Mouse (Mus musculus) neural tube, embryonic 11.5 days (tissue): Measurements from ENCODE around the gene Ccdc85c. TPM values are rescaled to one million over a fixed set of nuclear protein-coding genes. Genes with fewer than 3 reads are reported as not detected.

Experiments
- ATAC-seq: fragments of 200-750 bp; cut with Nextera tagmentation; 2 replicates; pipeline ENCODE4 v1.8.0; 2017; ENCODE audit warnings: moderate number of reproducible peaks, mild to moderate bottlenecking, moderate TSS enrichment, moderate library complexity; ENCODE audit not compliant: insufficient read depth, low FRiP score, low TSS enrichment
- DNase-seq: peaks from one replicate; pipeline ENCODE4 v3.0.0-alpha.2; 2015; ENCODE audit warnings: low spot score
- H3K27ac ChIP-seq: fragments of 300-500 bp; sonication (generic); 2 replicates; pipeline ENCODE4 v1.5.1; 2014; ENCODE audit warnings: low read depth, mild to moderate bottlenecking, low read length
- H3K27me3 ChIP-seq: fragments of 300-500 bp; sonication (generic); 2 replicates; pipeline ENCODE4 v1.6.1; 2014; ENCODE audit warnings: mild to moderate bottlenecking, low read length, mixed read lengths; ENCODE audit not compliant: control insufficient read depth, insufficient read depth
- H3K36me3 ChIP-seq: fragments of 300-500 bp; sonication (generic); 2 replicates; pipeline ENCODE4 v1.6.1; 2014; ENCODE audit warnings: mild to moderate bottlenecking, low read length, moderate library complexity, mixed read lengths; ENCODE audit not compliant: control insufficient read depth, insufficient read depth
- H3K4me1 ChIP-seq: fragments of 300-500 bp; sonication (generic); 2 replicates; pipeline ENCODE4 v1.6.1; 2014; ENCODE audit warnings: low read length, mixed read lengths; ENCODE audit not compliant: control insufficient read depth, insufficient read depth
- H3K4me2 ChIP-seq: fragments of 300-500 bp; sonication (generic); 2 replicates; pipeline ENCODE4 v1.6.1; 2014; ENCODE audit warnings: low read depth, mild to moderate bottlenecking, moderate library complexity
- H3K4me3 ChIP-seq: fragments of 300-500 bp; sonication (generic); 2 replicates; pipeline ENCODE4 v1.5.1; 2014; ENCODE audit warnings: low read depth, low read length
- H3K9ac ChIP-seq: fragments of 300-500 bp; sonication (generic); 2 replicates; pipeline ENCODE4 v1.6.1; 2014; ENCODE audit warnings: mild to moderate bottlenecking, low read length
- H3K9me3 ChIP-seq: fragments of 300-500 bp; sonication (generic); 2 replicates; pipeline ENCODE4 v1.6.1; 2016; ENCODE audit warnings: low read length; ENCODE audit not compliant: control insufficient read depth
- WGBS: fragments of 180-500 bp; shearing (Covaris S2); extraction: QIAGEN DNeasy Blood & Tissue Kit; methylation state at CpG from one replicate; pipeline ENCODE4 v1.1.7; 2014; 5-methylcytosine and 5-hydroxymethylcytosine counted together
- polyA plus RNA-seq: library from polyadenylated mRNA; unstranded; fragments of >200 nt; fragmentation: Nextera tagmentation; extraction: Ambion mirVana; gene quantifications from 2 replicates; pipeline ENCODE4 v1.2.1, GENCODE M21; 2014

Gene Ccdc85c
- polyA plus RNA-seq, 1 experiment from 2014 or later = 20.3 TPM

DNA sequence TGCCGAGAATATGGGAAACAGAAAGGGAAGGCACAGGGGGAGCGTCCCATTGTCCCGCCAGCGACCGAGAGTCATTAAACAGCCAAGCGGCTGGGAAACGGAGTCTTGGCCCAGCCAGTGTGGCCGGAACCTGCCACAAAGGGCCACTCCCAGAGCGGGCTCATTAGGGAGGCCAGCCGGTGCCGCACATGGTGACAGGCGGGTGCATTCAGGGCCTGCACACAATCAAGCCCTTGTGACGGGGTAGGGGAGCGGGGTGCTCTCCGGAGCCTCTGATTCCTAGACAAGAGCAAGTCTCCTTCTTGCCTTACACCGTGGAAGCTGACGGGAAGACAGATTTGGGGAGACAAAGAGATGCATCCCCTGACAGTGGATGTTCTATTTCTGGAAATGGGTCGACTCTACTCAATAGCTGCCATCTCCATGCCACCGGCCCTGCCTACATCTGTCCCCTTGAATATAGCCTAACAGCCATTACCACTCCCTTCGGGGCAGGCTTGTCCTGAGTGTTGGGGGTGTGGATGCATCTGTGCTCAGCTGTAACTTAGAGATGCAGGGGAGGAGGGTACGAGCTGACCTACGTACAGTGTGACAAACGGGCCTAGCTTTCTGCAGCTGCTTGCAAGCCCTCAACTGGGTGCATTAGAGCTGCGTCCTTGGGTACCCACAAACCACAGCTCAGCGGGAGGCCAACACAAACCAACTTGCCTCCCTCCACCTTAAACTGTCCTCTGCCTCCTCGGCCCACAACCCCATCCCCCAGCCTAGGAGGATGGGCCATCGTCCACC is 9.2 kb downstream of the Ccdc85c start:
- H3K4me1 ChIP-seq = peaks cover 62% of the 10 kb centered on the region
- H3K27me3 ChIP-seq = no peaks in the 10 kb centered on the region
- H3K9ac ChIP-seq = peak overlapping the region; percentile 69
- WGBS = 9% methylated on average over 27 of the region's 27 CpGs
- peak overlapping the region; percentile 9; the same call in 1 of the 2 replicates for H3K4me3 ChIP-seq
- peak overlapping the region; percentile 38 for H3K4me2 ChIP-seq
- ATAC-seq = peak; percentile 90
- no peaks in the 10 kb centered on the region for H3K9me3 ChIP-seq
- H3K36me3 ChIP-seq = 0 out of 2 replicates have a peak, but pooled peaks cover 2% of the 10 kb centered on the region
- H3K27ac ChIP-seq = peak overlapping the region; percentile 92
- DNase-seq = peak; percentile 80

DNA sequence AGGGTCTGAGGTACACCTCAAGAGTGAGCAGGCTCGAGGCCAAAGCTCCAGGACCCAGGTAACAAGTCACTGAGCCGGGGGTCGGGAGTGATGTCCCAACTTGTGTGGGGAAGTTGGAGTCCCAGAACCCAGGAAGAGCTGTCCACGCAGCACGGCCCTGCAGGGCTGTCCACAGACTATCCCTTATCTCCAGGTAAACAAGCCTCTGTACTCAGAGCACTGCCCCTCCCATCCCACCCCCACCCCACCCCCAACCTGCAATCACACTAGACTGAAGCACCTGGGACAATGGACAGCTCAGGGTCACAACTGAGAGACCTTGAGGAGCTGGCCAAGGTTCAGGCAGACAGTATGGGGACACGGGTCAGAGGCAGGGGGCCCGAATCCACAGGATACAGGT is 10.3 kb downstream of the Ccdc85c start:
- DNase-seq (no peak), ATAC-seq (no peak)
- Histone ChIP-seq H3K9me3 (no peaks in the 10 kb centered on the region), H3K36me3 (0 out of 2 replicates have a peak, but pooled peaks cover under 1% of the 10 kb centered on the region), H3K4me3 (no peak overlapping the region), H3K27ac (peak overlapping the region; percentile 92), H3K4me2 (no peak overlapping the region), H3K27me3 (no peaks in the 10 kb centered on the region), H3K4me1 (peaks cover 60% of the 10 kb centered on the region), H3K9ac (peak overlapping the region; percentile 69; the same call in 1 of the 2 replicates)
- WGBS = 74% methylated on average over 7 of the region's 7 CpGs

DNA sequence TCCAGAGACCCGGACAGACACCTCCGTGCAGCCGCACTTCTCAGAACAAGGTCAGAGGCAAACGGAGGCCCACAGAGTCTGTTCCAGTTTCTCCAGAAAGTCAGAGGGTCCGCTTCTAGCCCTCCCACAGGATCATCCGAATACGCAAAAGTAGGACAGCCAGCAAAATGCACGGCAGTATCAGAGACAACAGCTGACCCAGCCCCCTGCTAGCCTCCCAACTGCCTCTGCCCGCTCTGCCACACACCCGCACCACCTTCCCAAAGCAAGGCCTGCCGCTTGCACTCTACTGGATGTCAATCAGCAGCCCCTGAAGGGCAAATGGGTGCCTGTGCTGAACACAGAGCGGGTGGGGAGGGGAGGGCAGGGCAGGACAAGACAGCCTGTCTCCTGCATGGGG is 14.3 kb downstream of the Ccdc85c start:
- 87% methylated on average over 12 of the region's 12 CpGs for WGBS
- Histone ChIP-seq H3K4me1 (peaks cover 60% of the 10 kb centered on the region), H3K27me3 (no peaks in the 10 kb centered on the region), H3K9ac (no peak overlapping the region), H3K4me3 (no peak overlapping the region), H3K9me3 (no peaks in the 10 kb centered on the region), H3K36me3 (no peaks in the 10 kb centered on the region), H3K4me2 (no peak overlapping the region), H3K27ac (no peak overlapping the region)
- no peak for ATAC-seq
- DNase-seq = no peak

DNA sequence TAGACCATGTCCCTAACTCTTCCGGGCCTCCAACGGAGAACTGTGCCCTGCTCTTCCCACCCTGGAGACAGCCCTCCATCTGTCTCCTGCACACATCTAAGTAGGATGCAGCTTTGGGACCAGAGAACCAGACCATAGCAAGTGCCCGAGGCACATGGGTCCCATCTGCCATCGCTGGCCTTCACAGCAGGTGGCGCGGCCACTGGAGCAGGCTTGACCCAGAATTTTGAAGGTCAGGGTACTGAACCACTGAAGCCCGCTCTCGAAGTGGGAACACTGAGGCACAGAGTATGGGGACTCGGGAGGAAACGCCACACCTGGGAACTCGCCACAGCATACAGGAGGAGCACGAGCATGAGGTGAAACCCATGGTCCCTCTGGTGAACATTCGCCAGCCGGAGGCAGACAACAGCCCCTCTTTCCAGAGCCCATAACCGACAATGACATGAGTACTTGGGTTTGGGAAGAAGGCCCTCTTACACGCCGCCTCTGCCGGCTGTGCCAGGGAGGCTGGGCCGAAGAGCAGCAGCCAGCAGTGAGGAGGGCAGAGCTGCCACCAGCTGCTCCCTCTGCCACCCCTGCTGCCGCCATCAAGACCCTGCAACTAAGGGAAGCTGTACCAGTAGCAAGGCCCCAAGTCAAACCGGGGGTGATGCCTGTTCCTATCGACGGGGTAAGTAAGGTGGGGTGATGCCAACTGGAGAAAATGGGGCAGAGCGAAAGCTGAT is 15.7 kb downstream of the Ccdc85c start:
- Histone ChIP-seq H3K9me3 (no peaks in the 10 kb centered on the region), H3K27ac (0 out of 2 replicates have a peak overlapping the region, but pooled peaks have one; percentile 27), H3K4me1 (peaks cover 53% of the 10 kb centered on the region), H3K4me2 (no peak overlapping the region), H3K27me3 (no peaks in the 10 kb centered on the region), H3K9ac (no peak overlapping the region), H3K36me3 (no peaks in the 10 kb centered on the region), H3K4me3 (no peak overlapping the region)
- WGBS = 82% methylated on average over 24 of the region's 24 CpGs
- DNase-seq (no peak), ATAC-seq (no peak)

DNA sequence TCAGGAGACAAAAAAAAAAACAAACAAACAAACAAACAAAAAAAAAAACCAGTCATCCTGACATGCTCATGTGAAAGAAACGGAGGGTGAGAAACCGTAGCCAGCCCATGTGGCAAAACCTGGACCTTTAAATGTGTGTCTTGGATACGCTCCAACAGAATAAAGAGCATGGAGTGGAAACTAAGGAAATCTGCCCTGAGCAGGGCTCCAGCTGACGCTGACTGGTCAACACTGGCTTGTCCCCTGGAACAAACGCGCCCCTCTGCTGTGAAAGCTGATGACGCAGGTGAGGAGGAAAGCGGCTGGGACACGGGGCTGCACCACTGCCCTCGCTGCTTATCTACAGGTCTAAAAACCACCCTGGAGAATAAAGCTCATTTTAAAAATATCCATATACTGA is 18.5 kb downstream of the Ccdc85c start:
- H3K9me3 ChIP-seq = no peaks in the 10 kb centered on the region
- no peak overlapping the region for H3K27ac ChIP-seq
- no peak overlapping the region for H3K9ac ChIP-seq
- peaks cover 49% of the 10 kb centered on the region for H3K4me1 ChIP-seq
- H3K4me3 ChIP-seq = no peak overlapping the region
- no peaks in the 10 kb centered on the region for H3K27me3 ChIP-seq
- no peak overlapping the region for H3K4me2 ChIP-seq
- no peak for DNase-seq
- WGBS = 77% methylated on average over 10 of the region's 10 CpGs
- H3K36me3 ChIP-seq = no peaks in the 10 kb centered on the region
- ATAC-seq = no peak

DNA sequence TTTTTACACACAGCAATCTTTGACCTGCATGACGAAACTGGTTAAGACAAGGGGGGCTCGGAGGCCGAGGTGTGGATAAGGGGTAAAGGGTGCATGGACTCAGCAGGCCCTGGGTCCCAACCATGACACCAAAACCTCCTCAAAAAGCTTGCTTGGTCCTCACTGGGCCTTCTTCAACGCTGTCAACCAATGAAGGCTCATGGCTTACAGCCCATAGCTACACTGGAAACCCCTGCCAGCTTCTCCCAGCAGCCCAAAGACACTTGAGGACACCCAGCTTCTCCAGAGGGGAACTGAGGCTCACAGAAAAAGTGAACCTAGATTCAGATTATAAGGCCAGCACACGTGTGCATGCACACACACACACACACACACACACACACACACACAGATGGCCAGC is 19.3 kb downstream of the Ccdc85c start:
- Histone ChIP-seq H3K27me3 (no peaks in the 10 kb centered on the region), H3K36me3 (no peaks in the 10 kb centered on the region), H3K4me1 (peaks cover 49% of the 10 kb centered on the region), H3K9ac (0 out of 2 replicates have a peak overlapping the region, but pooled peaks have one; percentile 15), H3K4me2 (no peak overlapping the region), H3K4me3 (no peak overlapping the region), H3K9me3 (no peaks in the 10 kb centered on the region), H3K27ac (peak overlapping the region; percentile 54; the same call in 1 of the 2 replicates)
- DNase-seq (no peak), ATAC-seq (no peak)
- WGBS = 35% methylated on average over 5 of the region's 5 CpGs

DNA sequence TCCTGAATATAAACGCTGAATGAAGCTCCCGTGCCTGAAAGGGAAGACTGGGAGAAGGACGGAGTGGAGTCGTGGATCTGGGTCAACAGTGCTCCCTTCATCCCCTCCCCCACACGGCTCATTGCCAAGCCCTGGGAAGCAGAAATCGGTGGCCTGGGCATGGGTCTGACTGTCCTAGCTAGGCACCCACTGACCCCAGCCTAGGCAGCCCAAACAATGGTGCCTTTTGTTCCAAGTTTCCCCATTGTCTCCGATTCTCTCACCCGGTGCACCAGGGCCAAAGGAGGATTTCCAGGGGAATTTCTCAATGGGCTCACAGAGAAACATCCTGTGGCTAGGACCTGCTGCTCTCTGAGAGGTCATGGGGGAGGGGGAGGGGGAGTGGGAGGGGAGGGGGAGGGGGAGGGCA is 19.7 kb downstream of the Ccdc85c start:
- DNase-seq (peak; percentile 62), ATAC-seq (peak; percentile 67)
- H3K9me3 ChIP-seq = no peaks in the 10 kb centered on the region
- H3K36me3 ChIP-seq = no peaks in the 10 kb centered on the region
- H3K4me1 ChIP-seq = peaks cover 49% of the 10 kb centered on the region
- no peak overlapping the region for H3K4me3 ChIP-seq
- WGBS = 11% methylated on average over 8 of the region's 8 CpGs
- no peak overlapping the region for H3K4me2 ChIP-seq
- peak overlapping the region; percentile 28; the same call in 1 of the 2 replicates for H3K27ac ChIP-seq
- H3K9ac ChIP-seq = no peak overlapping the region
- H3K27me3 ChIP-seq = no peaks in the 10 kb centered on the region

DNA sequence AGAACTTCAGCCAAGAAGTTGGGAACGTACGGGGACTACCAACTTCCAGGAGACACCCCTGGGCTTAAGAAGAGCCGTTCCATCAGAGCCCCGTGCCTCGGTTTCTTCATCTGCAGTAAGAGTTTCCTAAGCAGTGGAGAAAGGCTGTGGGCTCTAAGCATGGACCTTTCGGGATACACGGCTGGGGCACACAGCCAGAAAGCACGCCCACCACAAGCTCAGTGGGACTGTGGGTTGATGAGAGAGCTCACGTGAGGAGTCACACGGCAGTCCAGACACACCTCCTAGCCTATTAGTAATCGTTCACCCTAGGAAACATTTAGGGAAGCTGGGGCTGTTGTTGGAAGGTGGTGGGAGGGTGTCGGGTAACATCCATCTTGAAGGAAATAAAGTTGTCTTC is 22.2 kb downstream of the Ccdc85c start:
- H3K4me2 ChIP-seq = no peak overlapping the region
- H3K4me1 ChIP-seq = peaks cover 37% of the 10 kb centered on the region
- H3K9ac ChIP-seq = no peak overlapping the region
- ATAC-seq (no peak), DNase-seq (no peak)
- no peaks in the 10 kb centered on the region for H3K9me3 ChIP-seq
- no peak overlapping the region for H3K4me3 ChIP-seq
- WGBS = 66% methylated on average over 12 of the region's 12 CpGs
- H3K27ac ChIP-seq = no peak overlapping the region
- no peaks in the 10 kb centered on the region for H3K27me3 ChIP-seq
- no peaks in the 10 kb centered on the region for H3K36me3 ChIP-seq
